Mouse (Mus musculus) E14TG2a.4 (cell line): ENCODE data around the gene Tigit.

ENCODE experiments used
- CTCF ChIP-seq: conservative IDR thresholded peaks from 2 replicates; pipeline ENCODE4 v1.5.1; 2014; ENCODE audit warnings: low read length
- NANOG ChIP-seq: IDR thresholded peaks from 2 replicates; pipeline ENCODE4 v1.6.1; 2014; ENCODE audit warnings: borderline replicate concordance, low read length, mixed read lengths

- TF ChIP-seq CTCF (no peak), NANOG (no peak)
Measured at GRCm38 (mm10) chr16:43708335-43709061, 44.6 kb upstream of the Tigit start.
